10 mouse cellular contexts compared by ENCODE assay signal in the genomic region with DNA sequence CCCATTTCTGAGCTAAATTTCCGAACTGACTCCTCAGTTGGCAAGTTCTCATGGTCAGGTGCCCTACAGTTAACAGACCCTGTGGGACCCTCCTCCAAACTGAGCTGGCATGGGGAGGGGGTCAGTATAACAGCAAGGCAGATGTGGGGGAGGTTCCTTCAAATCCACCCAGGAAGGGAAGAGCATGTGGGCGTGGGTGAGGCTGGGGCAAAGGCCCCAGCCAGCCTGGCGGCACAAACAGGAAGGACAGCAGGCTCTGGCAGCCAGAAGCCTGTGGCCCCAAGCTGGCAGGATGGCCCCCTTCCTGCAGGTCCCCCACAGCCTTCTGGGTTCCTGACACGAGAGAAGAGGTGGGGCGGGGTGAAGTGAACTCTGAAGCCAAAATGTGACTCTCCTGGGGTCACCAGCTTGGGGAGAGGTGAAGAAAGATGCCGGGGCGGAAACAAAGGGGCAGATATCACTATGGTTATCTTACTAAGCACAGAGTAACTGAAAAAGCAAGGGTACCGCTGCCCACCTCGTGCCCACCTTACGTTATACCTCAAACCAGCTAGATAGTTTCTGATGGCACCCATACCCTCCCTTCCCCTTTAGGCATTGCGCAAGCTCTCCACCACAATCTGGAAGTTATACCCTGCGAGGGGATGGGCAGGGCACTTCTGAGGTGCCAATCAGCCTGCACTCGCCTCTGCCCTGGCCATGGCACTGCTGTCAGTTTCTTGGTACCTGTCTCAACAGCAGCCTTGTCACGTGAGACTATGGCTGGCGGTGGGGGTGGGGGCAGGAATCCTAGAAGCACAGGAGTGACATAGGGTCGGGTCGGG. TPM values are rescaled to one million over a fixed set of nuclear protein-coding genes. Genes with fewer than 3 reads are reported as not detected.
DNase-seq lines count a peak whose midpoint lies in the region; ATAC-seq lines count a peak whose summit lies in the region.
"Had no signal": no experiment of that assay in that cellular context is flagged by ENCODE, and none has a peak within 500 bp of the region (broad histone marks: within the 10 kb centered on the region; RNA-seq: fewer than 3 reads in every experiment).

Fut7 (plus strand) TSS at position 681 of the 824 bp plus-strand sequence.

- 69% methylated on average over 17 of the region's 17 CpGs for WGBS in hindbrain, embryonic 14.5 days
- 68% methylated on average over 17 of the region's 17 CpGs for WGBS in hindbrain, embryonic 10.5 days

- no peak within 1 kb of the TSS for H3K4me2 ChIP-seq in hindbrain, embryonic 14.5 days (replicated peaks)
- H3K4me2 ChIP-seq: forebrain, embryonic 13.5 days had no signal

- no peak within 1 kb of the TSS for H3K4me3 ChIP-seq in hindbrain, embryonic 14.5 days (replicated peaks; ENCODE audit: low read length)
- no peak within 1 kb of the TSS for H3K4me3 ChIP-seq in hindbrain, embryonic 10.5 days
- H3K4me3 ChIP-seq: forebrain, embryonic 13.5 days; left cerebral cortex, adult 2 months had no signal

- H3K9me3 ChIP-seq in hindbrain, embryonic 14.5 days (ENCODE audit: control insufficient read depth, low read length), result no peaks in the 10 kb centered on the region
- H3K9me3 ChIP-seq in hindbrain, embryonic 10.5 days, result no peaks in the 10 kb centered on the region
- H3K9me3 ChIP-seq: forebrain, embryonic 13.5 days had no signal

- no peaks in the 10 kb centered on the region for H3K36me3 ChIP-seq in hindbrain, embryonic 14.5 days (replicated peaks; ENCODE audit: control insufficient read depth, insufficient read depth)
- H3K36me3 ChIP-seq in hindbrain, embryonic 10.5 days, result no peaks in the 10 kb centered on the region

- DNase-seq in heart, adult 18-20 months, result peak; percentile 34 to 44
- no peak for DNase-seq in heart, postnatal 4 days
- DNase-seq in CD4-positive, CD25-positive, alpha-beta regulatory T cell, adult 2 months (ENCODE audit: low read depth, low spot score), result peak; percentile 76
- DNase-seq in hindbrain, embryonic 14.5 days (ENCODE audit: low spot score), result no peak
- DNase-seq in left cerebral cortex, adult 9 months (ENCODE audit: low spot score in 2 of 2), result no peak
- DNase-seq in hindbrain, embryonic 10.5 days (ENCODE audit: low spot score), result no peak

- peaks cover 10% of the 10 kb centered on the region; the same call in 1 of the 2 replicates for H3K27me3 ChIP-seq in hindbrain, embryonic 14.5 days (ENCODE audit: control insufficient read depth, insufficient read depth, low read length)
- peaks cover 53% of the 10 kb centered on the region for H3K27me3 ChIP-seq in hindbrain, embryonic 10.5 days (ENCODE audit: insufficient read depth, poor library complexity, severe bottlenecking)

- ATAC-seq in common myeloid progenitor, adult 5-6 weeks (replicated peaks; ENCODE audit: low read depth, poor library complexity, severe bottlenecking), result peak; percentile 67
- peak; percentile 64 for ATAC-seq in monocyte, adult 5-6 weeks (replicated peaks; ENCODE audit: insufficient number of reproducible peaks, low FRiP score, low TSS enrichment, poor library complexity, severe bottlenecking)
- no peak for ATAC-seq in hindbrain, embryonic 14.5 days (ENCODE audit: low FRiP score)

- H3K9ac ChIP-seq in hindbrain, embryonic 14.5 days, result no peak within 1 kb of the TSS
- H3K9ac ChIP-seq: forebrain, embryonic 13.5 days had no signal

- H3K4me1 ChIP-seq in hindbrain, embryonic 14.5 days (replicated peaks; ENCODE audit: control insufficient read depth, insufficient read depth, low read length), result no peaks in the 10 kb centered on the region
- peaks cover 2% of the 10 kb centered on the region; the same call in 1 of the 2 replicates for H3K4me1 ChIP-seq in hindbrain, embryonic 10.5 days (replicated peaks)

- H3K27ac ChIP-seq in hindbrain, embryonic 14.5 days, result no peak within 1 kb of the TSS
- no peak within 1 kb of the TSS for H3K27ac ChIP-seq in hindbrain, embryonic 10.5 days
- H3K27ac ChIP-seq: forebrain, embryonic 13.5 days; left cerebral cortex, adult 2 months had no signal

RNA-seq across cellular contexts. Expression of gene Fut7, which starts in this region (rescaled TPM):
- 1 to 10 TPM in 1 of 2 experiments, not detected in 1; 1.1 TPM for total RNA-seq in heart, adult 18-20 months (2021)
- under 1 TPM in 1 of 2 experiments, not detected in 1; 0.11 TPM for total RNA-seq in heart, postnatal 4 days (2021)
- 23.5 and 27.8 TPM in 2 replicates for total RNA-seq in common myeloid progenitor, adult 5-6 weeks (2017)
- total RNA-seq in monocyte, adult 5-6 weeks (2017), result 8.9 to 13.9 TPM (median 11.0 TPM) in 3 replicates
- 0.37 TPM in 1 of 2 replicates, not detected in the other for polyA plus RNA-seq in hindbrain, embryonic 14.5 days (2014; fragmentation: Nextera tagmentation; extraction: Ambion mirVana)
- not detected in 2 replicates for polyA plus RNA-seq in hindbrain, embryonic 10.5 days (2016; fragmentation: Nextera tagmentation; extraction: Ambion mirVana)

Comparison
In these comparisons a context has a peak if more than half of its experiments do, and no peak if none do; other contexts are left out.
1. DNase-seq: peak in heart, adult 18-20 months (2 of 2) and CD4-positive, CD25-positive, alpha-beta regulatory T cell, adult 2 months (single experiment); none in heart, postnatal 4 days (single experiment), hindbrain, embryonic 14.5 days (single experiment), left cerebral cortex, adult 9 months (0 of 2) and hindbrain, embryonic 10.5 days (single experiment).